In the genomic region with DNA sequence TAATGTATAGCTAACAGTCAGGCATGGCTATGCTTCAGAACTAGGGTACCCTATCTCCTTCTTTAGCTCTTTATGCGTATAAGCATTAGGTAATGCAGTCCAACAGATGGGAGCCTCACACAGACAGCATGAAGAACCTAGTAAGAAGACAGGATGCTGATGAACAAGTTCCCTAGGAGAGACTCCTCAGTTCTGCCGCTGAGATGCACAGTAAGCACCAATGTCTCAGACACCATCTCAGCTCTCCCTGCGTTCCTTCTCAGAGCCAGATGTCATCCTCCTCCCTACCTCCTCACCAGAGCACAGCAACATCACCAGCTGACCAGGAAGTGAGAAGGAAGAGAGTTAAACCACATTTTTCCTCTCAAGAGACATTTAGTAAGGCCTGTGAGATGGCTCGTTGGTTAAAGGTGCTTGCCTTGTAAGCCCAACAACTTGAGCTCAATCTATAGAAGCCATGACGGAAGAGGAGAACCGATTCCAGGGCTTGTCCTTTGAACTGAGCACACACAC, we compare ENCODE assay signal across 31 mouse cellular contexts.
DNase-seq lines count a peak whose midpoint lies in the region; ATAC-seq and TF ChIP-seq lines count a peak whose summit lies in the region.
"Had no signal": no experiment of that assay in that cellular context is flagged by ENCODE, and none has a peak within 500 bp of the region (broad histone marks: within the 10 kb centered on the region; RNA-seq: fewer than 3 reads in every experiment).

No protein-coding gene starts in this region.

- TF ChIP-seq CTCF in left cerebral cortex, adult 2 months (IDR thresholded peaks at IDR 0.05), result no peak

- intact Hi-C loops in left cerebral cortex, adult 2 months (cut with DNase I), result no loop called here
- intact Hi-C loops in left cerebral cortex, postnatal 4 days (cut with DNase I), result no loop called here

- no peak overlapping the region for H3K4me2 ChIP-seq in hindbrain, embryonic 16.5 days (ENCODE audit: low read length)
- H3K4me2 ChIP-seq: embryonic facial prominence, embryonic 13.5 days; heart, embryonic 12.5 days; hindbrain, embryonic 14.5 days; kidney, embryonic 15.5 days; liver, embryonic 12.5 days; midbrain, embryonic 12.5 days had no signal

- DNase-seq in frontal cortex, postnatal 25 days (ENCODE audit: low spot score in 2 of 2), result no peak
- DNase-seq in left cerebral cortex, adult 2 months (ENCODE audit: extremely low spot score in 1 of 2, low spot score in 2 of 2), result no peak
- DNase-seq in left cerebral cortex, postnatal 4 days, result no peak
- no peak for DNase-seq in embryo, embryonic 10 days (ENCODE audit: low spot score)
- DNase-seq: adrenal gland, adult 2 months; cerebellum, adult 2 months; cerebellum, postnatal 36 days; forebrain, postnatal 0 days; gastrocnemius, adult 2 months; gastrocnemius, postnatal 36 days; heart, adult 2 months; heart, postnatal 4 days; kidney, adult 18-20 months; kidney, postnatal 25 days; liver, postnatal 0 days; lung, postnatal 36 days; right cerebral cortex, postnatal 4 days; thymus, adult 2 months; thymus, postnatal 4 days had no signal

- H3K36me3 ChIP-seq in hindbrain, embryonic 16.5 days (ENCODE audit: control insufficient read depth, insufficient read depth, low read length), result no peaks in the 10 kb centered on the region
- H3K36me3 ChIP-seq: heart, embryonic 12.5 days; kidney, embryonic 15.5 days; liver, embryonic 12.5 days; midbrain, embryonic 12.5 days had no signal

- H3K9ac ChIP-seq in hindbrain, embryonic 16.5 days (ENCODE audit: low read depth, low read length), result no peak overlapping the region
- H3K9ac ChIP-seq: embryonic facial prominence, embryonic 13.5 days; forebrain, postnatal 0 days; heart, embryonic 12.5 days; hindbrain, embryonic 14.5 days; kidney, embryonic 15.5 days; liver, embryonic 12.5 days; liver, postnatal 0 days; midbrain, embryonic 12.5 days had no signal

- peaks cover 7% of the 10 kb centered on the region for H3K4me1 ChIP-seq in hindbrain, embryonic 16.5 days (ENCODE audit: control insufficient read depth, insufficient read depth, low read depth, low read length)

- H3K27ac ChIP-seq in left cerebral cortex, adult 2 months, result 0 out of 2 replicates have a peak overlapping the region, but pooled peaks have one; percentile 20
- no peak overlapping the region for H3K27ac ChIP-seq in hindbrain, embryonic 16.5 days (ENCODE audit: low read depth, low read length)
- H3K27ac ChIP-seq: embryonic facial prominence, embryonic 13.5 days; forebrain, embryonic 10.5 days; gastrocnemius, adult 2 months; heart, adult 2 months; hindbrain, embryonic 14.5 days; kidney, embryonic 15.5 days; liver, embryonic 12.5 days; midbrain, embryonic 12.5 days had no signal

- WGBS in hindbrain, embryonic 16.5 days, result 87% methylated on average over 6 of the region's 6 CpGs

- H3K9me3 ChIP-seq in hindbrain, embryonic 16.5 days (ENCODE audit: control insufficient read depth, low read length), result no peaks in the 10 kb centered on the region
- H3K9me3 ChIP-seq: embryonic facial prominence, embryonic 13.5 days; forebrain, embryonic 10.5 days; heart, embryonic 12.5 days; kidney, embryonic 15.5 days; liver, embryonic 12.5 days; megakaryocyte, embryonic 14.5 days; midbrain, embryonic 12.5 days had no signal

- ATAC-seq in frontal cortex, adult (ENCODE audit: low TSS enrichment), result peak; percentile 84
- ATAC-seq in hematopoietic stem cell, adult 5-6 weeks (replicated peaks in 1 of 2; ENCODE audit: insufficient read depth in 1 of 2, low FRiP score in 2 of 2, low TSS enrichment in 1 of 2, low read depth in 1 of 2, poor library complexity in 2 of 2, severe bottlenecking in 2 of 2), result peak; percentile 58 to 70
- ATAC-seq in hindbrain, embryonic 16.5 days, result no peak
- ATAC-seq: activated CD4-positive, CD25-positive, alpha-beta regulatory T cell, adult 4 months; forebrain, postnatal 0 days; liver, embryonic 12.5 days; liver, postnatal 0 days had no signal

- H3K4me3 ChIP-seq in left cerebral cortex, adult 2 months, result no peak overlapping the region
- no peak overlapping the region for H3K4me3 ChIP-seq in hindbrain, embryonic 16.5 days (ENCODE audit: low read length)
- H3K4me3 ChIP-seq: embryonic facial prominence, embryonic 13.5 days; forebrain, embryonic 10.5 days; gastrocnemius, adult 2 months; heart, adult 2 months; heart, embryonic 12.5 days; kidney, embryonic 15.5 days; liver, embryonic 12.5 days; megakaryocyte, embryonic 14.5 days; midbrain, embryonic 12.5 days had no signal

- no peaks in the 10 kb centered on the region for H3K27me3 ChIP-seq in hindbrain, embryonic 16.5 days (replicated peaks; ENCODE audit: control insufficient read depth, insufficient read depth, low read length)
- H3K27me3 ChIP-seq: embryonic facial prominence, embryonic 13.5 days; heart, embryonic 12.5 days; kidney, embryonic 15.5 days; liver, embryonic 12.5 days; megakaryocyte, embryonic 14.5 days; midbrain, embryonic 12.5 days had no signal
